Mouse (Mus musculus) hindbrain, embryonic 11.5 days (tissue): ENCODE measurements at regions not wholly inside any gene's neighbourhood (a gene's known extent, or its start where the extent isn't known, plus 50 kb on each side); places are given as distances from the start of the nearest gene placed in this dataset.
"Not testable (repeated sequence)": the region's sequence is repeated elsewhere in the genome, so short reads cannot be mapped to it uniquely, and the experiment has no call there.

Experiments used
- ATAC-seq: fragments of 200-750 bp; cut with Nextera tagmentation; 2 replicates; pipeline ENCODE4 v1.8.0; 2017; ENCODE audit warnings: mild to moderate bottlenecking, moderate TSS enrichment, moderate library complexity; ENCODE audit not compliant: low FRiP score
- DNase-seq: peaks from one replicate; pipeline ENCODE4 v3.0.0-alpha.2; 2015; ENCODE audit warnings: low spot score
- H3K27ac ChIP-seq: fragments of 300-500 bp; sonication (generic); 2 replicates; pipeline ENCODE4 v1.5.1; 2014; ENCODE audit warnings: mild to moderate bottlenecking, low read depth, low read length
- H3K27me3 ChIP-seq: fragments of 300-500 bp; sonication (generic); 2 replicates; pipeline ENCODE4 v1.6.1; 2014; ENCODE audit warnings: mild to moderate bottlenecking, low read length, moderate library complexity, mixed read lengths; ENCODE audit not compliant: control insufficient read depth, insufficient read depth
- H3K36me3 ChIP-seq: fragments of 300-500 bp; sonication (generic); 2 replicates; pipeline ENCODE4 v1.6.1; 2014; ENCODE audit warnings: mild to moderate bottlenecking, low read length, moderate library complexity, mixed read lengths; ENCODE audit not compliant: control insufficient read depth, insufficient read depth
- H3K4me1 ChIP-seq: fragments of 300-500 bp; sonication (generic); replicated peaks from 2 replicates; pipeline ENCODE4 v1.6.1; 2014; ENCODE audit warnings: low read length, mixed read lengths; ENCODE audit not compliant: control insufficient read depth, insufficient read depth
- H3K4me2 ChIP-seq: fragments of 300-500 bp; sonication (generic); replicated peaks from 2 replicates; pipeline ENCODE4 v1.6.1; 2014; ENCODE audit warnings: mild to moderate bottlenecking, low read depth, low read length
- H3K4me3 ChIP-seq: fragments of 300-500 bp; sonication (generic); 2 replicates; pipeline ENCODE4 v1.5.1; 2014; ENCODE audit warnings: low read depth, low read length
- H3K9ac ChIP-seq: fragments of 300-500 bp; sonication (generic); 2 replicates; pipeline ENCODE4 v1.6.1; 2014; ENCODE audit warnings: low read depth, low read length
- H3K9me3 ChIP-seq: fragments of 300-500 bp; sonication (generic); 2 replicates; pipeline ENCODE4 v1.6.1; 2016; ENCODE audit warnings: low read length; ENCODE audit not compliant: control insufficient read depth
- WGBS: fragments of 180-500 bp; shearing (Covaris S2); extraction: QIAGEN DNeasy Blood & Tissue Kit; methylation state at CpG from one replicate; pipeline ENCODE4 v1.1.7; 2014; 5-methylcytosine and 5-hydroxymethylcytosine counted together

DNA sequence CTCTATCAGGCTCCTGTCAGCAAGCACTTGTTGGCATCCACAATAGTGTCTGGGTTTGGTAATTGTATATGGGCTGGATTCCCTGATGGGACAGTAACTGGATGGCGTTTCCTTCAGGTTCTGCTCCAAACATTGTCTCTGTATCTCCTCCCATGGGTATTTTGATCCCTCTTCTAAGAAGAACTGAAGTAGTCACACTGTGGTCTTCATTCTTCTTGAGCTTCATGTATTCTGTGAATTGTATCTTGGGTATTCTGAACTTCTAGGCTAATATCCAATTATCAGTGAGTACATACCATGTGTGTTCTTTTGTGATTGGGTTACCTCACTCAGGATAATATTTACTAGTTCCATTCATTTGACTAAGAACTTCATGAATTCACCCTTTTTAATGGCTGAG, 119.2 kb upstream of the Gm21119 start:
- WGBS: no CpG with 5 or more reads among the region's 1 CpGs
- not testable (repeated sequence) for H3K4me1 ChIP-seq, ATAC-seq, H3K4me3 ChIP-seq, H3K27ac ChIP-seq, H3K27me3 ChIP-seq, DNase-seq, H3K36me3 ChIP-seq, H3K9me3 ChIP-seq, H3K9ac ChIP-seq, H3K4me2 ChIP-seq

DNA sequence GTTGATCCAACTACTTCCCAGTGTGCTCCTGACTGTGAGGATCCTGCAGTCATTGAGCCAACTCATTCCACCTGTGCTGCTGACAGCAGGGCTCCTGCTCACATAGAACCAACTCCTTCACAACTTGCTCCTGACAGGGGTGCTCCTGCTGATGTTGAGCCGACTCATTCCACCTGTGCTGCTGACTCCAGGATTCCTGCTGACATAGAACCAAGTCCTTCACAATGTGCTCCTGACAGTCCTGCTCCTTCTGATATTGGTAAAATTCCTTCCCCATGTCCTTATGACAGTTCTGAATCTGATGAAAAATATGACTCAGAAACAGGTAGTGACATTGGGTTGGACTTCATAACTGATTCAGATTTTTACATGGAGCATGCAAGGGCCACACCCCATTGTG, 100.8 kb upstream of the Gm21119 start:
- H3K4me3 ChIP-seq, H3K4me1 ChIP-seq, H3K36me3 ChIP-seq, DNase-seq, H3K27ac ChIP-seq, H3K9ac ChIP-seq, H3K27me3 ChIP-seq, H3K4me2 ChIP-seq, H3K9me3 ChIP-seq, ATAC-seq: not testable (repeated sequence)
- 86% methylated on average over 1 of the region's 1 CpGs for WGBS

DNA sequence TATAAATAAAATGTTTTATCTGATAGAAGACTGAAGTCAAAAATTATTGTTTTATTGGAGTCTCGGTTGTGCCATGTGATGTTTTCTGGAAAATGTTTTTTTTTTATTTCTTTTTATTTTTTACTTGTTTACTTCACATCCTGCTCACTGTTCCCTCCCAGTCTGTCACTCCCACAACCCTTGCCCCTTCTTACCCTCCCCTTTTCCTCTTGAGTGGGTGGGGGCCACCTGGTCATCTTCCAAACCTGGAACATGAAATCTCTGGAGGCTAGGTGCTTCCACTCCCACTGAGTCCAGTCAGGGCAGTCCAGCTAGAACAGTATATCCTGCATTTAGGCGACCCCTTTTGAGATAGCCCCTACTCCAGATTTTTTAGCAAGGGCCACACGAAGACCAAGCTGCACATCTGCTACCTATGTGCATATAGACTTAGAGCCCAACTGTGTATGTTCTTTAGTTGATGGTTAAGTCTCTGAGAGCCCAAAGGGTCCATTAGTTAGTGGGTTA, 98.3 kb upstream of the Gm21119 start:
- H3K4me3 ChIP-seq, H3K9ac ChIP-seq, H3K4me1 ChIP-seq, H3K36me3 ChIP-seq, H3K27me3 ChIP-seq, H3K27ac ChIP-seq, ATAC-seq, H3K9me3 ChIP-seq, H3K4me2 ChIP-seq, DNase-seq: not testable (repeated sequence)
- 76% methylated on average over 2 of the region's 3 CpGs for WGBS

DNA sequence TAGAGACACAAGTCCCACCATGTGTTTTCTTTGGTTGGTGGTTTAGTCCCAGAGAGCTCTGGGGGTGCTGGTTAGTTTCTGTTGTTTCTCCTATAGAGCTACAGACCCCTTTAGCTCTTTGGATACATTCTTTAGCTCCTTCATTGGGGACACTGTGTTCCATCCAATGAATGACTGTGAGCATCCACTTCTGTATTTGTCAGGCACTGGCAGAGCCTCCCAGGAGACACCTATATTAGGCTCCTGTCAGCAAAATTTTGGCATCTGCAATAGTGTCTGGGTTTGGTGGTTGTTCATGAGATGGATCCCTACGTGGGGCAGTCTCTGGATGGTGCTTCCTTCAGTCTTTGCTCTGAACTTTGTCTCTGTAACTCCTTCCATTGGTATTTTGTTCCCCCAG, 97.2 kb upstream of the Gm21119 start:
- not testable (repeated sequence) for H3K27ac ChIP-seq, H3K9ac ChIP-seq, H3K4me3 ChIP-seq, H3K9me3 ChIP-seq, H3K4me2 ChIP-seq, H3K36me3 ChIP-seq, H3K4me1 ChIP-seq, ATAC-seq, H3K27me3 ChIP-seq, DNase-seq
- WGBS: 45% methylated on average over 1 of the region's 1 CpGs

DNA sequence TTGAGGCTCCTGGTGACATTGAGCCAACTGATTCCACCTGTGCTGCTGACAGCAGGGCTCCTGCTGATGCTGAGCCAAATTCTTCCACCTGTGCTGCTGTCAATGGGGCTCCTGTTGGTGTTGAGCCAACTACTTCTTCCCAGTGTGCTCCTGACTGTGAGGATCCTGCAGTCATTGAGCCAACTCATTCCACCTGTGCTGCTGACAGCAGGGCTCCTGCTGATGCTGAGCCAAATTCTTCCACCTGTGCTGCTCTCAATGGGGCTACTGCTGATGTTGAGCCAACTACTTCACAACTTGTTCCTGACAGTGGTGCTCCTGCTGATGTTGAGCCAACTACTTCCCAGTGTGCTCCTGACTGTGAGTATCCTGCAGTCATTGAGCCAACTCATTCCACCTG, 90.2 kb upstream of the Gm21119 start:
- not testable (repeated sequence) for H3K9ac ChIP-seq

DNA sequence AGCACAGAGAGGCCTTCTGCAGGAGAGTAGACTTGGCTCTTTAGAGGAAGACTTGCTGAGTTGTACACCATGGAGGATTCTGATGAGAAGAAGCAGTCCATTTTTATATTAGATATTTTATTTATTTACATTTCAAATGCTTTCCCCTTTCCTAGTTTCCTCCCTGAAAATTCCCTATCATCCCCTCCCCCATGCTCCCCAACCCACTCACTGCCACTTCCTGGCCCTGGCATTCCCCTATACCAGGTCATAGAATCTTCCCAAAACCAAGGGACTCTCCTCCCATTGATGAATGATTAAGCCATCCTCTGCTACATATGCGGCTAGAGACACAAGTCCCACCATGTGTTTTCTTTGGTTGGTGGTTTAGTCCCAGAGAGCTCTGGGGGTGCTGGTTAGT, 85.7 kb upstream of the Gm21119 start:
- H3K27ac ChIP-seq, H3K9me3 ChIP-seq, H3K27me3 ChIP-seq, H3K4me3 ChIP-seq, H3K4me1 ChIP-seq, DNase-seq, H3K36me3 ChIP-seq, H3K9ac ChIP-seq, H3K4me2 ChIP-seq, ATAC-seq: not testable (repeated sequence)
- WGBS: no CpG with 5 or more reads among the region's 1 CpGs

More for the DNA sequence above, 90.2 kb upstream of the Gm21119 start:
- not testable (repeated sequence) for H3K4me2 ChIP-seq, H3K4me3 ChIP-seq, H3K27ac ChIP-seq, H3K9me3 ChIP-seq, H3K27me3 ChIP-seq, H3K36me3 ChIP-seq, DNase-seq, ATAC-seq, H3K4me1 ChIP-seq

DNA sequence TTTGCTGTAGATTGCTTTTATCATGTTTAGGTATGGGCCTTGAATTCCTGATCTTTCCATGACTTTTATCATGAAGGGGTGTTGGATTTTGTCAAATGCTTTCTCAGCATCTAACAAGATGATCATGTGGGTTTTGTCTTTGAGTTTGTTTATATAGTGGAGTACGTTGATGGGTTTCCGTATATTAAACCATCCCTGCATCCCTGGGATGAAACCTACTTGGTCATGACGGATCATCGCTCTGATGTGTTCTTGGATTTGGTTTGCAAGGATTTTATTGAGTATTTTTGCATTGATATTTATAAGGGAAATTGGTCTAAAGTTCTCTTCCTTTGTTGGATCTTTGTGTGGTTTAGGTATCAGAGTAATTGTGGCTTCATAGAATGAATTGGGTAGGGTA, 75.7 kb upstream of the Gm21119 start:
- H3K4me1 ChIP-seq, H3K27ac ChIP-seq, H3K36me3 ChIP-seq, H3K4me2 ChIP-seq, ATAC-seq, H3K9me3 ChIP-seq, H3K27me3 ChIP-seq, DNase-seq, H3K4me3 ChIP-seq, H3K9ac ChIP-seq: not testable (repeated sequence)
- WGBS: 91% methylated on average over 4 of the region's 4 CpGs

DNA sequence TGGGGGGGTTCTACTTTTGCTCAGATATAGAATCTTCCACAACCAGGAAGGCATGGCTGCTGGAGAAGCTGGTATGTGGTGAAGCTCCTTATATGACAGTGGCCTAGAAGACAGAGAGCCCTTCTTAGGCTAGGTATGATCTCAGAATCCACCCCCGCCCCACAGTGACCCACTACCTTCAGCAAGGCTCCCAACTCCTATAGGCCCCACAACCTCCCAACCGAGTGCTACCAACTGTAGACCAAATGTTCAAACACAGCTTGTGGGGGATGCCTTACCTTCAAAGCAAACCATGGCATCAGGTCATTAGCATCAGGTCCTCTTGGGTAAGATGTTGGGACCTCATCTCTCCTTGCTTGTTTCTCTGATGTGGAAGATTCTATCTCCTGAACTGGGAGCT, 70.6 kb upstream of the Gm21119 start:
- ATAC-seq, H3K4me3 ChIP-seq, DNase-seq, H3K27ac ChIP-seq, H3K4me2 ChIP-seq, H3K27me3 ChIP-seq, H3K9me3 ChIP-seq, H3K9ac ChIP-seq, H3K36me3 ChIP-seq, H3K4me1 ChIP-seq: not testable (repeated sequence)
- 88% methylated on average over 2 of the region's 2 CpGs for WGBS

DNA sequence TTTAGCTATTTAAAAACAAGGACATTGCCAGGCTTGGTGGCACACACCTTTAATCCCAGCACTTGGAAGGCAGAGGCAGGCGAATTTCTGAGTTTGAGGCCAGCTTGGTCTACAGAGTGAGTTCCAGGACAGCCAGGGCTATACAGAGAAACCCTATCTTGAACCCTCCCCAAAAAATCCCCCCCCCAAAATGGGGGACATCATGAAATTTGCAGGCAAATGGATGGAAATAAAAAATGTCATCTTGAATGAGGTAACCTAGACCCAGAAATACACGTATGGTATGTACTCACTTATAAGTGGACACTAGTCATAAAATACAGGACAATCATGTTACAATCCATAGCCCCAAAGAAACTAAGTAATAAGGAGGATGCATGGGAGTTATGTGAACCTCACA, 69.4 kb upstream of the Gm21119 start:
- not testable (repeated sequence) for H3K36me3 ChIP-seq, H3K9me3 ChIP-seq, H3K9ac ChIP-seq, H3K4me1 ChIP-seq, H3K4me2 ChIP-seq, H3K27me3 ChIP-seq, H3K27ac ChIP-seq, ATAC-seq, H3K4me3 ChIP-seq, DNase-seq
- WGBS: no CpG with 5 or more reads among the region's 2 CpGs
